Mouse (Mus musculus) liver, embryonic 14.5 days (tissue): Measurements from ENCODE around the gene Zfp800. TPM values are rescaled to one million over a fixed set of nuclear protein-coding genes. Genes with fewer than 3 reads are reported as not detected.

Source experiments
- ATAC-seq: fragments of 200-750 bp; cut with Nextera tagmentation; 2 replicates; pipeline ENCODE4 v1.8.0; 2017; ENCODE audit warnings: moderate number of reproducible peaks, mild to moderate bottlenecking, moderate library complexity; ENCODE audit not compliant: insufficient read depth
- DNase-seq, 3 experiments: peaks; one replicate each; pipeline ENCODE4 v3.0.0-alpha.2; 2012 to 2013; ENCODE audit warnings: low read depth in 3 of 3, low spot score in 3 of 3
- H3K27ac ChIP-seq: fragments of 300-500 bp; sonication (generic); 2 replicates; pipeline ENCODE4 v1.5.1; 2014; ENCODE audit warnings: moderate library complexity, mild to moderate bottlenecking, control low read depth, inconsistent platforms
- H3K27me3 ChIP-seq: fragments of 300-500 bp; sonication (generic); 2 replicates; pipeline ENCODE4 v1.6.1; 2014; ENCODE audit warnings: mild to moderate bottlenecking, low read length, moderate library complexity; ENCODE audit not compliant: control insufficient read depth, insufficient read depth
- H3K36me3 ChIP-seq: fragments of 300-500 bp; sonication (generic); replicated peaks from 2 replicates; pipeline ENCODE4 v1.6.1; 2014; ENCODE audit warnings: low read depth; ENCODE audit not compliant: control insufficient read depth, insufficient read depth
- H3K4me1 ChIP-seq, 2 experiments: fragments of 200-500 bp in 1 of 2; fragments of 300-500 bp in 1 of 2; sonication (generic) in 1 of 2; replicated peaks; 2 replicates each; pipeline ENCODE4 v1.6.1; 2012 to 2014; ENCODE audit warnings: antibody characterized with exemption in 1 of 2, inconsistent platforms in 1 of 2, low read length in 1 of 2; ENCODE audit not compliant: control insufficient read depth in 2 of 2, insufficient read depth in 2 of 2
- H3K4me2 ChIP-seq: fragments of 300-500 bp; sonication (generic); 2 replicates; pipeline ENCODE4 v1.6.1; 2014; ENCODE audit warnings: low read depth, mild to moderate bottlenecking, control low read depth, moderate library complexity
- H3K4me3 ChIP-seq, 2 experiments: fragments of 200-500 bp in 1 of 2; fragments of 300-500 bp in 1 of 2; sonication (generic) in 1 of 2; 2 replicates each; pipeline ENCODE4 v1.5.1; 2012 to 2014; ENCODE audit warnings: low read depth in 2 of 2, low read length in 2 of 2, mild to moderate bottlenecking in 2 of 2, control low read depth in 1 of 2, inconsistent platforms in 1 of 2, moderate library complexity in 1 of 2; ENCODE audit not compliant: insufficient read depth in 1 of 2
- H3K9ac ChIP-seq: fragments of 300-500 bp; sonication (generic); replicated peaks from 2 replicates; pipeline ENCODE4 v1.6.1; 2014; ENCODE audit warnings: mild to moderate bottlenecking, control low read depth, moderate library complexity
- H3K9me3 ChIP-seq: fragments of 300-500 bp; sonication (generic); 2 replicates; pipeline ENCODE4 v1.6.1; 2016; ENCODE audit warnings: low read length, mixed read lengths; ENCODE audit not compliant: control insufficient read depth
- CTCF ChIP-seq: IDR thresholded peaks from 2 replicates; pipeline ENCODE4 v1.5.1; 2016; ENCODE audit warnings: antibody characterized with exemption, low read depth, control low read depth
- EP300 ChIP-seq: IDR thresholded peaks from 2 replicates; pipeline ENCODE4 v1.6.1; 2016; ENCODE audit warnings: antibody characterized with exemption, low read depth
- WGBS: fragments of 180-500 bp; shearing (Covaris S2); extraction: QIAGEN DNeasy Blood & Tissue Kit; methylation state at CpG from one replicate; pipeline ENCODE4 v1.1.7; 2014; ENCODE audit not compliant: insufficient replicate concordance; 5-methylcytosine and 5-hydroxymethylcytosine counted together
- polyA plus RNA-seq, 2 experiments: library from polyadenylated mRNA; depleted of rRNA in 1 of 2; stranded (reverse) in 1 of 2; unstranded in 1 of 2; fragments of >200 nt; fragmentation: Nextera tagmentation in 1 of 2; extraction: Ambion mirVana in 1 of 2; gene quantifications; 2 replicates each; pipeline versions ENCODE4 v1.2.1 to v1.2.3; 2012 to 2014

Gene Zfp800
- polyA plus RNA-seq, 2 experiments: 9.6 to 24.1 TPM

DNA sequence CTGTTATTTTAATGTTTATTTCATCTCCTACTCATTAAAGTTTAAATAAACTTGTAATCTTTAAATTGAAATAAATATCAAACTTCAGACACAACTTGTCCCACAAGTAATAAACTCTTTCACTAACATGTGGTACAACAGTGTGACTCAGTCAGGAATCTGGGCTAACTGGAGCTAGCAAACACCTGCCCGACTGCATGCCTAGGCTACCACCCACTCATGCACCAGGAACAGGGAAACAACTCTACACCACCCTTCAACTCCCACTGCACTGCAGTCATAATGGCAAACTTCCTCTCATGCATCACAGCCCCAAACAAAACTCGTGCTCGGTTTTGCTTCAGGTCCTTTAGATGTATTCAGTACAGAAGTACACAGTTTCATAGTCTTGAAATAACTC, 169.7 kb downstream of the Zfp800 start:
- H3K27ac ChIP-seq: no peak overlapping the region
- no peaks in the 10 kb centered on the region for H3K9me3 ChIP-seq
- peaks cover 18 to 21% of the 10 kb centered on the region in 2 experiments for H3K4me1 ChIP-seq
- no peak for TF ChIP-seq CTCF
- TF ChIP-seq EP300: no peak
- WGBS: 86% methylated on average over 3 of the region's 3 CpGs
- H3K36me3 ChIP-seq: peaks cover 38% of the 10 kb centered on the region
- H3K4me2 ChIP-seq: no peak overlapping the region
- no peaks in the 10 kb centered on the region for H3K27me3 ChIP-seq
- DNase-seq: no peak
- no peak overlapping the region for H3K9ac ChIP-seq
- no peak overlapping the region for H3K4me3 ChIP-seq
- no peak for ATAC-seq

DNA sequence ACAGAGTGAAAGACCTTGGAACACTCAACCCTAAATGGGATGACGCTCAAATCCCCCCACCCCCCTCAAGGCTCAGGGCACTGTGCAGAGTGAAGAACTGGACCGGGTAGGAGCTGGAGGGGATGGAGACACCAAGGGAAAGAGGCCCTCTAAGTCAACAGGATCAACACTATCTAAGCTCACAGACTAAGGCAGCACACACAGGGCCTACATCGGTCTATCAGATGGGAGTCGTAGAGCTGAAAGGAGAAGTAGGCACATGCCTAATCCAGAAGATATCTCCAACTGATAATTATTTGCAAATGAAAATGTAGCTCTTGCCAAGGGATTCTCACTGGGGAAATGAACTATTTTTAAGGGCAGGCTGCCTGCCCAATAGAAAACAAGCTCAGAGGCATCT, 176.8 kb downstream of the Zfp800 start:
- Histone ChIP-seq H3K27me3 (no peaks in the 10 kb centered on the region), H3K4me1 (peaks cover 0 to 2% of the 10 kb centered on the region in 2 experiments; a peak in 1 of 4 replicates), H3K27ac (no peak overlapping the region), H3K4me3 (no peak overlapping the region), H3K4me2 (no peak overlapping the region), H3K9me3 (no peaks in the 10 kb centered on the region), H3K9ac (no peak overlapping the region), H3K36me3 (peaks cover 26% of the 10 kb centered on the region)
- TF ChIP-seq CTCF (no peak), EP300 (no peak)
- DNase-seq: no peak
- ATAC-seq: peak; percentile 40; the same call in 1 of the 2 replicates
- 62% methylated on average over 4 of the region's 4 CpGs for WGBS

DNA sequence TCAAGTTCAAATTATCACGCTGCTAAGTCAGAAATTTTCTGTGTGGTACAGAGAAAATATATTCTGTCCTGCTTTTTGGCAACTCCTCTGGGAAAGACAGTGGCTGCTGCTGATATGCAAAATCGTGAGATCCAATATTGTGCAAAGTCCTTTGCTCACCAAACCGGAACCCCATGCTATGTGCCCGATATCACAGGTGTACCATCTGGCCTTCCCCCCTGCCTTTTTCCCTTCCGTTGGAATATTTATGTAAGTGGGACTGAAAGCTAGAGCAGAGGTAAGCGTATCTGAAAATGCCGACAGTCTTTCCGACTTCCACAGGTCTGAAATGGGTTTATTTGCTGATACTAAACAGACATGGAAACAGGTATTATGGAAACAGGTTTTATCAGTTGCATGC, 179.4 kb downstream of the Zfp800 start:
- no peak overlapping the region; the same call in 1 of the 2 replicates for H3K9ac ChIP-seq
- ATAC-seq: no peak

DNA sequence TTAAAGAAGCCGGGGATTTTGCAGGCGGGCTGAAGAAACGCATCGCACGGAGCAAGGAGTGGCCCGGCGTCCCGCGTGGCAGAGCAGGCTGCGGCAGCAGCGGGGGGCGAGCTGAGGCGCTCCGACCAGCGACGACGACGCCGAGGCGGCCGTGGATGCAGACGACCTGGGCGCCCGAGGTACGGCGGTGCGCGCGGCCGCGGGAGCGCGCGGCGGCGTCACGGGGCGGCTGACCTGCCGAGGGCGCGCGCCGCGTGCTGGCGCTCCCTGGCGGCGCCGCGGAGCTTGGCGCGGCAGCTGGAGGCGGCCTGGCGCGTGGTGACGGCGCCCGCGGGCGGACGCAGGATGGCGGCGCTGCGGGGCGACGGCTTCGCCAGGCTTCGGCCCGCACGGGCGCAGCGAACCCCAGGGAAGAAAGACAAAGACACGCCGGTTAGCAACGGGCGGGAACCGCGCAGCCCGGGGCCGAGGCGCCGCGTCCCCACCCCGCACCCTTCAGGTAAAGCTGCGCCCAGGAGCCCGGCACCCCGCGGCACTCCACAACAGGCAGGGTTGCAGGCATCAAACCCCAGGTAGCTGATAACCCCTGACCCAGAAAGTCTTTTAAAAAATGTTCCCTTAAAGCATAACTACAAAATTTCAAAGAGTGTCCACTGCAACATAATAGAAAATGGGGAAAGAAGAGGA, 182.4 kb downstream of the Zfp800 start:
- peak overlapping the region; percentile 62 for H3K27ac ChIP-seq
- TF ChIP-seq CTCF (no peak), EP300 (no peak)
- under 1% methylated on average over 80 of the region's 87 CpGs for WGBS

More for the DNA sequence above, 179.4 kb downstream of the Zfp800 start:
- H3K4me2 ChIP-seq: no peak overlapping the region
- H3K9me3 ChIP-seq: no peaks in the 10 kb centered on the region
- no peaks in the 10 kb centered on the region for H3K27me3 ChIP-seq
- TF ChIP-seq CTCF (no peak), EP300 (no peak)
- no peak overlapping the region for H3K27ac ChIP-seq
- WGBS: 84% methylated on average over 8 of the region's 8 CpGs
- H3K36me3 ChIP-seq: peaks cover 18% of the 10 kb centered on the region
- no peak overlapping the region for H3K4me3 ChIP-seq
- H3K4me1 ChIP-seq: peaks cover 0 to 7% of the 10 kb centered on the region in 2 experiments; a peak in 1 of 4 replicates
- no peak for DNase-seq

DNA sequence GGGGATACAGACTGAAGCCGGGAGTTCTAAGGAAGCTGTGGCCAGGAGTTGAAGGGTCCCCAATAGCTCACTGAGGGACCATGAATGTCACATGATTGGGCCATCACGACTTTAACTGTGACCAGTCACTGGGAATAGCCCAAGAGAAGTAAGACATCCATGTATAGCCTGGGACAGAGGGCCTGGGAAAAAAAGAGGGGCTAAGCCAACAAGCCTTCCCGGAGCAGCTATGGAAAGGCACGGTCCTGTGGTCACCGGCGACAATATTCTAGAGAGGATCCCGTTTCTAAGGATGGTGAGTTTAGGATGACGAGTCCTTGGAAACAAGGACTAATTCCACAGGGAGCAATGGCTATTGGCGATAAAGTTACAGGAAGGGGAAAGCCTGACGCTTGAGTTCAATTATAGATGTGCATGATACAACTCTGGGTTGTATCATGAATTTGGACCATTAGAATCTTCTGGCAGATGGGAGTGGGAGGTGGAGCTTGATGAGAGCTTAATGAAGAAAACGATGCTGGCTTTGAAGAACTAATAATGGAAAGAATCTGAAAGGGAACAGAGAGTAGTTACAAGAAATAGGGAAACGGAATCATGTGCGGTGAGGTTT, 183.0 kb downstream of the Zfp800 start:
- Histone ChIP-seq H3K36me3 (peaks cover 5% of the 10 kb centered on the region; the same call in 1 of the 2 replicates), H3K27me3 (no peaks in the 10 kb centered on the region), H3K9ac (peak overlapping the region; percentile 75), H3K4me1 (peaks cover 0 to 5% of the 10 kb centered on the region in 2 experiments; a peak in 1 of 4 replicates), H3K4me3 (peak overlapping the region; percentile 75), H3K4me2 (peak overlapping the region; percentile 93), H3K27ac (peak overlapping the region; percentile 20), H3K9me3 (no peaks in the 10 kb centered on the region)
- WGBS: 58% methylated on average over 13 of the region's 13 CpGs
- TF ChIP-seq EP300 (no peak), CTCF (no peak)
- DNase-seq (no peak), ATAC-seq (no peak)

More for the DNA sequence above, 182.4 kb downstream of the Zfp800 start:
- no peaks in the 10 kb centered on the region for H3K27me3 ChIP-seq
- DNase-seq (peak; percentile 62 to 66 (median 65)), ATAC-seq (peak; percentile 98)
- peaks cover 0 to 5% of the 10 kb centered on the region in 2 experiments; a peak in 1 of 4 replicates for H3K4me1 ChIP-seq
- H3K4me2 ChIP-seq: peak overlapping the region; percentile 93
- H3K9me3 ChIP-seq: no peaks in the 10 kb centered on the region
- H3K4me3 ChIP-seq: peak overlapping the region; percentile 75
- H3K36me3 ChIP-seq: peaks cover 5% of the 10 kb centered on the region; the same call in 1 of the 2 replicates
- H3K9ac ChIP-seq: peak overlapping the region; percentile 75
